ENCODE assay signal across 18 mouse cellular contexts in genomic region chr11:21041201-21041600, GRCm38 (mm10).
"Had no signal": no experiment of that assay in that cellular context is flagged by ENCODE, and none has a peak within 500 bp of the region (broad histone marks: within the 10 kb centered on the region; RNA-seq: fewer than 3 reads in every experiment).

No protein-coding gene starts in this region.

- H3K4me3 ChIP-seq: midbrain, embryonic 10.5 days; midbrain, embryonic 12.5 days; myocyte; neural tube, embryonic 13.5 days; neural tube, embryonic 15.5 days had no signal

- DNase-seq: lung, embryonic 14.5 days; lung, postnatal 10 days; lung, postnatal 4 days; midbrain, embryonic 14.5 days; retina, postnatal 1 day; right cerebral cortex, adult 18-20 months; right cerebral cortex, postnatal 25 days; right cerebral cortex, postnatal 4 days; spleen, adult 18-20 months; thymus, adult 18-20 months; thymus, postnatal 14 days; thymus, postnatal 36 days had no signal

- ATAC-seq: midbrain, embryonic 16.5 days had no signal

- H3K27ac ChIP-seq: midbrain, embryonic 10.5 days; midbrain, embryonic 12.5 days; neural tube, embryonic 13.5 days; neural tube, embryonic 15.5 days had no signal

- H3K4me1 ChIP-seq: midbrain, embryonic 12.5 days had no signal

- H3K27me3 ChIP-seq: midbrain, embryonic 12.5 days; neural tube, embryonic 13.5 days; neural tube, embryonic 15.5 days had no signal
